13 mouse cellular contexts compared by ENCODE assay signal in the genomic region with DNA sequence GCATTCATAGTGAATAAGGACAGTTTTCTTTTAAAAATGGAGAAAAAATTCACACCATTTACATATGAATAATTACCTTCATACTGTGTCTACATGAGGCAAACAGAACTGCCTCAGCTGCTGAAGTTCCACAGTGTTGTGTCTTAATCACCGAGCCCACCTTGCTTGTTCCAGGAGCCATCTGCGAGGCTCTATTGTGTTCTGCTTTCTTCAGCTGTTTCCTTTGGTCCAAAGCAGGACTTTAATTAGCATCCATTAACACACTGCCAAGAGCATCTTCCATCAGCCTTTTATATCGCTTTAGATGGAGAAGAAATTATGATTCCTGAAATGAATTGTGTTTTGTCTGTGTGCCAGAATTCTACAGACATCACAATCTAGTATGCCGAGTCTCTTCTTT.
A peak's percentile ranks its signal among the peaks of the same experiment; 100 is the strongest.
DNase-seq lines count a peak whose midpoint lies in the region; ATAC-seq and TF ChIP-seq lines count a peak whose summit lies in the region.
"Had no signal": no experiment of that assay in that cellular context is flagged by ENCODE, and none has a peak within 500 bp of the region (broad histone marks: within the 10 kb centered on the region; RNA-seq: fewer than 3 reads in every experiment).

No protein-coding gene starts in this region.

- DNase-seq in cerebellum, postnatal 10 days: peak; percentile 49 to 54
- peak; percentile 62 for DNase-seq in midbrain, postnatal 0 days (ENCODE audit: low spot score)
- no peak for DNase-seq in midbrain, embryonic 11.5 days (ENCODE audit: low spot score, missing footprints)
- peak; percentile 26 for DNase-seq in layer of hippocampus, adult 9-10 months (ENCODE audit: low spot score)
- DNase-seq in right cerebral cortex, postnatal 36 days (ENCODE audit: low spot score in 2 of 2): peak; percentile 3 to 11
- DNase-seq in B cell, adult 2 months: no peak
- no peak for DNase-seq in kidney, adult 11 months
- DNase-seq: gastrocnemius, postnatal 14 days; lung, postnatal 10 days had no signal

- no peaks in the 10 kb centered on the region for H3K4me1 ChIP-seq in midbrain, postnatal 0 days (ENCODE audit: insufficient read depth, low read length)
- H3K4me1 ChIP-seq in midbrain, embryonic 11.5 days (ENCODE audit: control insufficient read depth, insufficient read depth, low read length): no peaks in the 10 kb centered on the region

- no peak for TF ChIP-seq CTCF in midbrain, postnatal 0 days (IDR thresholded peaks at IDR 0.05)

- H3K9ac ChIP-seq in midbrain, postnatal 0 days (replicated peaks; ENCODE audit: low read length, poor library complexity, severe bottlenecking): no peak overlapping the region
- no peak overlapping the region for H3K9ac ChIP-seq in midbrain, embryonic 11.5 days (ENCODE audit: low read length)
- H3K9ac ChIP-seq: embryonic facial prominence, embryonic 15.5 days; midbrain, embryonic 12.5 days had no signal

- ATAC-seq in cerebellum, adult (ENCODE audit: insufficient number of reproducible peaks, low FRiP score, low TSS enrichment): no peak
- ATAC-seq in midbrain, postnatal 0 days (ENCODE audit: low FRiP score): no peak
- ATAC-seq in midbrain, embryonic 11.5 days (ENCODE audit: low FRiP score): no peak
- ATAC-seq: intestine, postnatal 0 days had no signal

- no peaks in the 10 kb centered on the region for H3K36me3 ChIP-seq in midbrain, postnatal 0 days (ENCODE audit: insufficient read depth, low read length)
- H3K36me3 ChIP-seq in midbrain, embryonic 11.5 days (ENCODE audit: control insufficient read depth, insufficient read depth, low read length): no peaks in the 10 kb centered on the region
- H3K36me3 ChIP-seq: embryonic facial prominence, embryonic 15.5 days; midbrain, embryonic 12.5 days had no signal

- no peak overlapping the region for H3K27ac ChIP-seq in midbrain, postnatal 0 days (ENCODE audit: low read depth, low read length)
- H3K27ac ChIP-seq in midbrain, embryonic 11.5 days (ENCODE audit: low read depth, low read length): no peak overlapping the region
- H3K27ac ChIP-seq: embryonic facial prominence, embryonic 15.5 days; midbrain, embryonic 12.5 days had no signal

- no peak overlapping the region for H3K4me2 ChIP-seq in midbrain, postnatal 0 days (ENCODE audit: low read depth, low read length, poor library complexity, severe bottlenecking)
- H3K4me2 ChIP-seq in midbrain, embryonic 11.5 days: no peak overlapping the region
- H3K4me2 ChIP-seq: embryonic facial prominence, embryonic 15.5 days; midbrain, embryonic 12.5 days had no signal

- 53% methylated on average over 4 of the region's 4 CpGs for WGBS in midbrain, postnatal 0 days
- 69% methylated on average over 4 of the region's 4 CpGs for WGBS in midbrain, embryonic 11.5 days

- no peaks in the 10 kb centered on the region for H3K27me3 ChIP-seq in midbrain, postnatal 0 days (ENCODE audit: insufficient read depth, low read length)
- no peaks in the 10 kb centered on the region for H3K27me3 ChIP-seq in midbrain, embryonic 11.5 days (ENCODE audit: control insufficient read depth, insufficient read depth, low read length)
- H3K27me3 ChIP-seq: embryonic facial prominence, embryonic 15.5 days; midbrain, embryonic 12.5 days had no signal

- no peak overlapping the region for H3K4me3 ChIP-seq in midbrain, postnatal 0 days (ENCODE audit: low read depth, low read length)
- H3K4me3 ChIP-seq in midbrain, embryonic 11.5 days (ENCODE audit: low read depth, low read length): no peak overlapping the region
- H3K4me3 ChIP-seq: embryonic facial prominence, embryonic 15.5 days; midbrain, embryonic 12.5 days had no signal

- no peaks in the 10 kb centered on the region for H3K9me3 ChIP-seq in midbrain, postnatal 0 days (ENCODE audit: low read length)
- no peaks in the 10 kb centered on the region for H3K9me3 ChIP-seq in midbrain, embryonic 11.5 days (ENCODE audit: control insufficient read depth, low read length)
- H3K9me3 ChIP-seq: embryonic facial prominence, embryonic 15.5 days; midbrain, embryonic 12.5 days had no signal

Comparison
In these comparisons a context has a peak if more than half of its experiments do, and no peak if none do; other contexts are left out.
1. DNase-seq: peak in cerebellum, postnatal 10 days (2 of 2), midbrain, postnatal 0 days (single experiment), layer of hippocampus, adult 9-10 months (single experiment) and right cerebral cortex, postnatal 36 days (2 of 2); none in midbrain, embryonic 11.5 days (single experiment), B cell, adult 2 months (0 of 2) and kidney, adult 11 months (single experiment).